Mouse (Mus musculus): ENCODE results near the gene Rnf214. TPM values are rescaled to one million over a fixed set of nuclear protein-coding genes. Genes with fewer than 3 reads are reported as not detected.

Rnf214 gene
- polyA plus RNA-seq, 1 experiment: 23.1 TPM

DNA sequence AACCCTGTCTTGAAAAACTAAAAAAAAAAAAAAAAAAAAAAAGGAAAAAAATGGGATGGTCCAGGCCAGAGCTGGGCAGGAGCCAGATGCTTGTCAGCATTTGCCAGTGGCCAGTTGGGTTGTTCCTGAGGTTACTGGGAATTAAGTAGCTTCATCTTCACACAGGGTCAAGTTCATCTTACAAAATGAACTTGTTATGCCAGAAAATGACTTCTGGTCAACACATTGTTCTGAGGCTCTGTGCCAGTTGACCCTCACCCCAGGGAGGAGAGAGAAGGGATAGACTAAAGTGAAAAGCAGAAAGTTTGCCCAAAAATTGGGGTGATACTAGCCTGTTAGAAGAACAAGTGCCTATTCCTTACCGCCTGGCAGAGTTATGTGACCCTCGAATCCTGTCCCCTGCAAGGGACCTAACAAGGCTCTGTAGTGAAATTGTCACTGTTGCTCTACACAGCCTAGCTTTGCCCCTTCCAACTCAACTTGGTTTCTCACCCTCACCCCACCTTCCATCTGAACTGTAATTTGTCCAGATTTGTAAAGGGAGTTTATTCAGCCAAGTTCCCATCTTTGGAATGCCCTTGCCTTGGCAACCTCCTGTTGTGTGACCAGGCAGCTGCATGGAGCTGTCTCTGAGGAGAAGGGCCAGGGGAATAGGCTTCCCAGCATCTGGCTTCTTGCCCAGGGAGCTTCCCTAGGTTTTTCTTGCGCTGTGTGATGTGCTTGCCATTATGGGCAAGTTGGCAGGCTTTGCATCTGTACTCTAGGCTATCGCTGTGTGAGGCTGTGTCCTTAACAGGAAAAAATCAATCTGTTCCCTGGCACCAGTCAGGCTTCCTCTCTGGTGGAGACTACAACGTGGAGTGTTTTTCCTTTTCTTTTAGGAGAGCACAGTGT, 10.6 kb upstream of the Rnf214 start:
- Histone ChIP-seq H3K36me3 (ENCODE audit: control insufficient read depth, insufficient read depth, low read length) (peaks cover 74% of the 10 kb centered on the region), H3K4me3 (ENCODE audit: control insufficient read depth, insufficient read depth, low read length) (no peak overlapping the region), H3K27ac (ENCODE audit: control insufficient read depth, insufficient read depth, low read length) (no peak overlapping the region), H3K4me1 (replicated peaks; ENCODE audit: control insufficient read depth, insufficient read depth, low read length) (no peaks in the 10 kb centered on the region), H3K27me3 (ENCODE audit: control insufficient read depth, insufficient read depth, low read length) (no peaks in the 10 kb centered on the region)
- TF ChIP-seq POLR2A (IDR thresholded peaks at IDR 0.05; ENCODE audit: control insufficient read depth, extremely low read depth, insufficient read depth, low read length, poor library complexity) (no peak), CTCF (IDR thresholded peaks at IDR 0.05; ENCODE audit: borderline replicate concordance, control insufficient read depth, extremely low read depth, insufficient read depth, low read length, poor library complexity) (no peak)
- no peak for DNase-seq
- 94% methylated on average over 5 of the region's 5 CpGs for WGBS

DNA sequence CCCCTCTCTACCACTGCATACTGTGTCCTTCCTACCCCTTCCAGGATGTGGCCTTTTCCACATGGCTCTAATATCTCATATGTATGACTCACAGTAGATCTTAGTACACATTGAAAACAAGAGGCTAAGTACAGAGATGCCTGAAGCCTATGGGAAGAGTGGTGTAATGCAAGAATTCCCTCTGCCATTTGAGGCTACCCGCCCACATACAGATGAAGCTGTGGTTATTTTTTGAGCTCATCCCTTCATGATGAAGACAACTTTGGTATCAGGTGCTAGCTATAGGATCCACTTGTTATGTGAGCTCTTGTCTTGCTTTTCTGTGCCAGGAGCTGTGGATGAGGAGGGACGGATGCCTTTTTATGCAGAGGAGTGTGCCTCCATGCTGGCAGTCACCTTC, 8.9 kb upstream of the Rnf214 start:
- Histone ChIP-seq H3K4me3 (ENCODE audit: control insufficient read depth, insufficient read depth, low read length) (no peak overlapping the region), H3K4me1 (replicated peaks; ENCODE audit: control insufficient read depth, insufficient read depth, low read length) (no peaks in the 10 kb centered on the region), H3K36me3 (ENCODE audit: control insufficient read depth, insufficient read depth, low read length) (peaks cover 87% of the 10 kb centered on the region), H3K27ac (ENCODE audit: control insufficient read depth, insufficient read depth, low read length) (no peak overlapping the region), H3K27me3 (ENCODE audit: control insufficient read depth, insufficient read depth, low read length) (no peaks in the 10 kb centered on the region)
- no peak for TF ChIP-seq POLR2A (IDR thresholded peaks at IDR 0.05; ENCODE audit: control insufficient read depth, extremely low read depth, insufficient read depth, low read length, poor library complexity)
- TF ChIP-seq CTCF (IDR thresholded peaks at IDR 0.05; ENCODE audit: borderline replicate concordance, control insufficient read depth, extremely low read depth, insufficient read depth, low read length, poor library complexity): no peak
- no peak for DNase-seq
- WGBS: 98% methylated on average over 2 of the region's 2 CpGs

- Histone ChIP-seq H3K27ac (ENCODE audit: control insufficient read depth, insufficient read depth, low read length) (no peak overlapping the region), H3K4me1 (replicated peaks; ENCODE audit: control insufficient read depth, insufficient read depth, low read length) (peaks cover 5% of the 10 kb centered on the region), H3K4me3 (ENCODE audit: control insufficient read depth, insufficient read depth, low read length) (no peak overlapping the region), H3K36me3 (ENCODE audit: control insufficient read depth, insufficient read depth, low read length) (peaks cover 67% of the 10 kb centered on the region), H3K27me3 (ENCODE audit: control insufficient read depth, insufficient read depth, low read length) (no peaks in the 10 kb centered on the region)
- peak; percentile 60 for DNase-seq
- no peak for TF ChIP-seq POLR2A (IDR thresholded peaks at IDR 0.05; ENCODE audit: control insufficient read depth, extremely low read depth, insufficient read depth, low read length, poor library complexity)
- peak; percentile 25; the same call in 1 of the 2 replicates for TF ChIP-seq CTCF (IDR thresholded peaks at IDR 0.05; ENCODE audit: borderline replicate concordance, control insufficient read depth, extremely low read depth, insufficient read depth, low read length, poor library complexity)
- 63% methylated on average over 1 of the region's 1 CpGs for WGBS
These were observed 5.0 kb upstream of the Rnf214 start for GRCm38 (mm10) chr9:45911673-45912072.

DNA sequence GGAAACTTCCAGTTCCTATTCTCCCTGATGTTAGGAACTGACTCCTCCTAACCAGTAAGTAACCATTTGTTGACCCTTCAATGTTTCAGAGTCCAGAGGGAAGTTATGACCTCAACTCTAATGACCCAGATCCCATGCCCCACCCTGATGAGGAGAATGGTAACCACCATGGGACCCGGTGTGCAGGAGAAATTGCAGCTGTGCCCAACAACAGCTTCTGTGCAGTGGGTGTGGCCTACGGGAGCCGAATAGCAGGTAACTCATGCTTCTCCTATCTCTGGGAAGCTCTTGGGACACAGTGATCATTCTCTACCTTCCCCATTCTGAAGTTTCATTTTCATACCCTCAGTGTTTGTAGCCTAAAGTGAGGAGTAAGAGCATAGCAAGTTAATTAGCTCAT, 4.3 kb upstream of the Rnf214 start:
- Histone ChIP-seq H3K27me3 (ENCODE audit: control insufficient read depth, insufficient read depth, low read length) (no peaks in the 10 kb centered on the region), H3K27ac (ENCODE audit: control insufficient read depth, insufficient read depth, low read length) (no peak overlapping the region), H3K4me3 (ENCODE audit: control insufficient read depth, insufficient read depth, low read length) (no peak overlapping the region), H3K4me1 (replicated peaks; ENCODE audit: control insufficient read depth, insufficient read depth, low read length) (peaks cover 5% of the 10 kb centered on the region), H3K36me3 (ENCODE audit: control insufficient read depth, insufficient read depth, low read length) (peaks cover 61% of the 10 kb centered on the region)
- DNase-seq: no peak
- TF ChIP-seq CTCF (IDR thresholded peaks at IDR 0.05; ENCODE audit: borderline replicate concordance, control insufficient read depth, extremely low read depth, insufficient read depth, low read length, poor library complexity) (no peak), POLR2A (IDR thresholded peaks at IDR 0.05; ENCODE audit: control insufficient read depth, extremely low read depth, insufficient read depth, low read length, poor library complexity) (no peak)
- WGBS: 92% methylated on average over 3 of the region's 3 CpGs

DNA sequence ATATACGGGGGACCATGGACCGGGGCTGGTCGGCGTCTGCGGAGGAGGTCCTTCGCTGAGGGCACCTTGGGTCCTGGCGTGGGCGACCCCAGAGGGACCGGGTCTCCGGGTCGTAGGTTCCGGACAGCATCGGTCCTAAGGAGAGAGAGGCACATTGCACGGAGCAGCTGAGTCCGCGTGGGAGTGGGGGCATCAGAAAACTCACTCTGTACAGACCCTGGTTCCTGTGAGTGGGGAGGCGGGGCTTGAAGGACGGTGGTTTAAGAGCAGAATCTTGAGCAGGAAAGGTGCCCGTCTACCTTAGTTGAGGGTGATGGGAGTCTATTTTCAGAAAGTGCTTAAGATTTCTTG, 342 bp upstream of the Rnf214 start:
- Histone ChIP-seq H3K4me3 (ENCODE audit: control insufficient read depth, insufficient read depth, low read length) (peak overlapping the region; percentile 90), H3K27ac (ENCODE audit: control insufficient read depth, insufficient read depth, low read length) (peak overlapping the region; percentile 66), H3K36me3 (ENCODE audit: control insufficient read depth, insufficient read depth, low read length) (peaks cover 23% of the 10 kb centered on the region), H3K4me1 (replicated peaks; ENCODE audit: control insufficient read depth, insufficient read depth, low read length) (peaks cover 8% of the 10 kb centered on the region), H3K27me3 (ENCODE audit: control insufficient read depth, insufficient read depth, low read length) (no peaks in the 10 kb centered on the region)
- no peak for DNase-seq
- TF ChIP-seq CTCF (IDR thresholded peaks at IDR 0.05; ENCODE audit: borderline replicate concordance, control insufficient read depth, extremely low read depth, insufficient read depth, low read length, poor library complexity): no peak
- no peak for TF ChIP-seq POLR2A (IDR thresholded peaks at IDR 0.05; ENCODE audit: control insufficient read depth, extremely low read depth, insufficient read depth, low read length, poor library complexity)
- 1% methylated on average over 19 of the region's 19 CpGs for WGBS

GRCm38 (mm10) chr9:45905811-45906237, 887 bp downstream of the Rnf214 start:
- Histone ChIP-seq H3K4me3 (ENCODE audit: control insufficient read depth, insufficient read depth, low read length) (peak overlapping the region; percentile 90), H3K27ac (ENCODE audit: control insufficient read depth, insufficient read depth, low read length) (no peak overlapping the region), H3K4me1 (replicated peaks; ENCODE audit: control insufficient read depth, insufficient read depth, low read length) (peaks cover 8% of the 10 kb centered on the region), H3K27me3 (ENCODE audit: control insufficient read depth, insufficient read depth, low read length) (no peaks in the 10 kb centered on the region), H3K36me3 (ENCODE audit: control insufficient read depth, insufficient read depth, low read length) (peaks cover 11% of the 10 kb centered on the region)
- DNase-seq: no peak
- WGBS: under 1% methylated on average over 22 of the region's 27 CpGs
- no peak for TF ChIP-seq POLR2A (IDR thresholded peaks at IDR 0.05; ENCODE audit: control insufficient read depth, extremely low read depth, insufficient read depth, low read length, poor library complexity)
- TF ChIP-seq CTCF (IDR thresholded peaks at IDR 0.05; ENCODE audit: borderline replicate concordance, control insufficient read depth, extremely low read depth, insufficient read depth, low read length, poor library complexity): no peak
